ENCODE assay signal across 22 mouse cellular contexts in genomic region chr3:108102075-108102474, GRCm38 (mm10). TPM values are rescaled to one million over a fixed set of nuclear protein-coding genes. Genes with fewer than 3 reads are reported as not detected.
A peak's percentile ranks its signal among the peaks of the same experiment; 100 is the strongest.
DNase-seq lines count a peak whose midpoint lies in the region; ATAC-seq lines count a peak whose summit lies in the region.
"Had no signal": no experiment of that assay in that cellular context is flagged by ENCODE, and none has a peak within 500 bp of the region (broad histone marks: within the 10 kb centered on the region; RNA-seq: fewer than 3 reads in every experiment).

No protein-coding gene starts in this region.

- peaks cover 11% of the 10 kb centered on the region; the same call in 1 of the 2 replicates for H3K4me1 ChIP-seq in forebrain, embryonic 12.5 days
- no peaks in the 10 kb centered on the region for H3K4me1 ChIP-seq in forebrain, embryonic 10.5 days
- H3K4me1 ChIP-seq in intestine, embryonic 14.5 days (replicated peaks; ENCODE audit: control insufficient read depth, insufficient read depth, low read length) = no peaks in the 10 kb centered on the region
- no peaks in the 10 kb centered on the region for H3K4me1 ChIP-seq in intestine, embryonic 15.5 days (replicated peaks)
- peaks cover 79% of the 10 kb centered on the region for H3K4me1 ChIP-seq in liver, embryonic 15.5 days (replicated peaks)
- peaks cover 15% of the 10 kb centered on the region for H3K4me1 ChIP-seq in forebrain, embryonic 16.5 days (replicated peaks; ENCODE audit: control insufficient read depth, insufficient read depth, low read length)
- H3K4me1 ChIP-seq: embryonic facial prominence, embryonic 12.5 days had no signal

- peak overlapping the region; percentile 68 for H3K27ac ChIP-seq in forebrain, embryonic 12.5 days
- H3K27ac ChIP-seq in forebrain, embryonic 10.5 days = no peak overlapping the region
- no peak overlapping the region for H3K27ac ChIP-seq in intestine, embryonic 14.5 days (ENCODE audit: low read depth)
- no peak overlapping the region for H3K27ac ChIP-seq in intestine, embryonic 15.5 days
- 0 out of 2 replicates have a peak overlapping the region, but pooled peaks have one; percentile 6 for H3K27ac ChIP-seq in liver, embryonic 15.5 days (replicated peaks)
- H3K27ac ChIP-seq in forebrain, embryonic 16.5 days (ENCODE audit: low read length) = peak overlapping the region; percentile 25
- H3K27ac ChIP-seq: embryonic facial prominence, embryonic 12.5 days; heart, embryonic 15.5 days; hindbrain, embryonic 14.5 days had no signal

- no peaks in the 10 kb centered on the region for H3K27me3 ChIP-seq in forebrain, embryonic 12.5 days
- H3K27me3 ChIP-seq in forebrain, embryonic 10.5 days (ENCODE audit: poor library complexity, severe bottlenecking) = no peaks in the 10 kb centered on the region
- no peaks in the 10 kb centered on the region for H3K27me3 ChIP-seq in intestine, embryonic 14.5 days (replicated peaks; ENCODE audit: control insufficient read depth, insufficient read depth, low read length)
- no peaks in the 10 kb centered on the region for H3K27me3 ChIP-seq in intestine, embryonic 15.5 days (replicated peaks)
- no peaks in the 10 kb centered on the region for H3K27me3 ChIP-seq in liver, embryonic 15.5 days
- H3K27me3 ChIP-seq in forebrain, embryonic 16.5 days (replicated peaks; ENCODE audit: control insufficient read depth, insufficient read depth, low read length) = no peaks in the 10 kb centered on the region
- H3K27me3 ChIP-seq: embryonic facial prominence, embryonic 12.5 days; heart, embryonic 15.5 days had no signal

- 0 out of 2 replicates have a peak, but pooled peaks cover 2% of the 10 kb centered on the region for H3K36me3 ChIP-seq in forebrain, embryonic 12.5 days (replicated peaks)
- H3K36me3 ChIP-seq in forebrain, embryonic 10.5 days (replicated peaks) = peaks cover 14% of the 10 kb centered on the region
- peaks cover 24% of the 10 kb centered on the region for H3K36me3 ChIP-seq in intestine, embryonic 14.5 days (ENCODE audit: control insufficient read depth, insufficient read depth, low read length)
- peaks cover 3% of the 10 kb centered on the region; the same call in 1 of the 2 replicates for H3K36me3 ChIP-seq in intestine, embryonic 15.5 days
- peaks cover 34% of the 10 kb centered on the region for H3K36me3 ChIP-seq in liver, embryonic 15.5 days (replicated peaks)
- H3K36me3 ChIP-seq in forebrain, embryonic 16.5 days (ENCODE audit: control insufficient read depth, insufficient read depth) = peaks cover 4% of the 10 kb centered on the region; the same call in 1 of the 2 replicates

- WGBS in forebrain, embryonic 12.5 days = 81% methylated on average over 6 of the region's 6 CpGs
- 94% methylated on average over 6 of the region's 6 CpGs for WGBS in forebrain, embryonic 10.5 days
- WGBS in intestine, embryonic 14.5 days = 87% methylated on average over 6 of the region's 6 CpGs
- 86% methylated on average over 6 of the region's 6 CpGs for WGBS in intestine, embryonic 15.5 days
- WGBS in liver, embryonic 15.5 days (ENCODE audit: insufficient replicate concordance) = 87% methylated on average over 6 of the region's 6 CpGs
- WGBS in forebrain, embryonic 16.5 days = 37% methylated on average over 6 of the region's 6 CpGs

- H3K9ac ChIP-seq in forebrain, embryonic 12.5 days = no peak overlapping the region
- H3K9ac ChIP-seq in intestine, embryonic 14.5 days (ENCODE audit: low read length) = no peak overlapping the region
- no peak overlapping the region for H3K9ac ChIP-seq in intestine, embryonic 15.5 days
- no peak overlapping the region for H3K9ac ChIP-seq in liver, embryonic 15.5 days
- H3K9ac ChIP-seq in forebrain, embryonic 16.5 days (replicated peaks; ENCODE audit: low read depth, low read length) = no peak overlapping the region
- H3K9ac ChIP-seq: embryonic facial prominence, embryonic 12.5 days; heart, embryonic 15.5 days; hindbrain, embryonic 14.5 days had no signal

- no peak overlapping the region for H3K4me2 ChIP-seq in forebrain, embryonic 12.5 days
- H3K4me2 ChIP-seq in intestine, embryonic 14.5 days (ENCODE audit: low read length) = no peak overlapping the region
- no peak overlapping the region for H3K4me2 ChIP-seq in intestine, embryonic 15.5 days (replicated peaks)
- no peak overlapping the region for H3K4me2 ChIP-seq in liver, embryonic 15.5 days
- no peak overlapping the region for H3K4me2 ChIP-seq in forebrain, embryonic 16.5 days (ENCODE audit: low read length)
- H3K4me2 ChIP-seq: embryonic facial prominence, embryonic 12.5 days; heart, embryonic 11.5 days; heart, embryonic 15.5 days; hindbrain, embryonic 14.5 days had no signal

- H3K4me3 ChIP-seq in forebrain, embryonic 12.5 days (replicated peaks) = no peak overlapping the region
- H3K4me3 ChIP-seq in forebrain, embryonic 10.5 days = no peak overlapping the region
- H3K4me3 ChIP-seq in intestine, embryonic 14.5 days (ENCODE audit: low read depth, low read length) = no peak overlapping the region
- no peak overlapping the region for H3K4me3 ChIP-seq in intestine, embryonic 15.5 days (replicated peaks)
- H3K4me3 ChIP-seq in liver, embryonic 15.5 days (replicated peaks) = no peak overlapping the region
- no peak overlapping the region for H3K4me3 ChIP-seq in forebrain, embryonic 16.5 days (replicated peaks; ENCODE audit: low read length)
- H3K4me3 ChIP-seq: embryonic facial prominence, embryonic 12.5 days; heart, embryonic 15.5 days had no signal

- ATAC-seq in forebrain, embryonic 12.5 days (ENCODE audit: low FRiP score) = no peak
- no peak for ATAC-seq in intestine, embryonic 14.5 days (replicated peaks; ENCODE audit: low FRiP score, low TSS enrichment, low read depth)
- ATAC-seq in intestine, embryonic 15.5 days = no peak
- no peak for ATAC-seq in liver, embryonic 15.5 days (ENCODE audit: insufficient read depth)
- ATAC-seq in forebrain, embryonic 16.5 days = peak; percentile 27; the same call in 1 of the 2 replicates
- ATAC-seq: CD4-positive, CD25-positive, alpha-beta regulatory T cell, adult 4 months had no signal

- no peak for DNase-seq in forebrain, embryonic 10.5 days (ENCODE audit: extremely low spot score, low spot score)
- peak; percentile 21 for DNase-seq in intestine, embryonic 14.5 days (ENCODE audit: low spot score)
- no peak for DNase-seq in liver
- DNase-seq in cerebellum, adult 18-20 months = no peak
- DNase-seq: adrenal gland, postnatal 10 days; B cell, adult 2 months; cerebellum, adult 11 months; cerebellum, adult 9-10 months; cerebellum, postnatal 25 days; gastrocnemius, postnatal 36 days; heart, adult 11 months; heart, postnatal 14 days had no signal

- H3K9me3 ChIP-seq in forebrain, embryonic 12.5 days = no peaks in the 10 kb centered on the region
- no peaks in the 10 kb centered on the region for H3K9me3 ChIP-seq in forebrain, embryonic 10.5 days
- no peaks in the 10 kb centered on the region for H3K9me3 ChIP-seq in intestine, embryonic 14.5 days (ENCODE audit: control insufficient read depth, low read length)
- H3K9me3 ChIP-seq in intestine, embryonic 15.5 days = no peaks in the 10 kb centered on the region
- no peaks in the 10 kb centered on the region for H3K9me3 ChIP-seq in liver, embryonic 15.5 days (replicated peaks)
- H3K9me3 ChIP-seq in forebrain, embryonic 16.5 days (ENCODE audit: control insufficient read depth, low read length) = no peaks in the 10 kb centered on the region
- H3K9me3 ChIP-seq: embryonic facial prominence, embryonic 12.5 days; G1E; heart, embryonic 15.5 days had no signal

RNA-seq across cellular contexts. Expression of gene Gnat2, which starts 9.5 kb away (rescaled TPM):
- 0.44 and 0.86 TPM in 2 replicates for polyA plus RNA-seq in forebrain, embryonic 12.5 days (2016; fragmentation: Nextera tagmentation; extraction: Ambion mirVana)
- 0.96 and 1.4 TPM in 2 replicates for polyA plus RNA-seq in forebrain, embryonic 10.5 days (2016; fragmentation: Nextera tagmentation; extraction: Ambion mirVana)
- 0.93 and 1.6 TPM in 2 replicates for polyA plus RNA-seq in intestine, embryonic 14.5 days (2014; fragmentation: Nextera tagmentation; extraction: Ambion mirVana)
- polyA plus RNA-seq in intestine, embryonic 15.5 days (2015; fragmentation: Nextera tagmentation; extraction: Ambion mirVana) = 1.9 and 2.8 TPM in 2 replicates
- 2.7 and 3.8 TPM in 2 replicates for polyA plus RNA-seq in liver, embryonic 15.5 days (2015; fragmentation: Nextera tagmentation; extraction: Ambion mirVana)
- polyA plus RNA-seq in forebrain, embryonic 16.5 days (2015; fragmentation: Nextera tagmentation; extraction: Ambion mirVana) = 0.13 and 0.31 TPM in 2 replicates
- polyA plus RNA-seq: CD4-positive, CD25-positive, alpha-beta regulatory T cell, adult 4 months had no signal

RNA-seq across cellular contexts. Expression of gene Ampd2, which starts 15.6 kb away (rescaled TPM):
- 47.3 and 50.5 TPM in 2 replicates for polyA plus RNA-seq in forebrain, embryonic 12.5 days (2016; fragmentation: Nextera tagmentation; extraction: Ambion mirVana)
- polyA plus RNA-seq in forebrain, embryonic 10.5 days (2016; fragmentation: Nextera tagmentation; extraction: Ambion mirVana) = 69.3 and 71.4 TPM in 2 replicates
- 38.6 and 42.2 TPM in 2 replicates for polyA plus RNA-seq in intestine, embryonic 14.5 days (2014; fragmentation: Nextera tagmentation; extraction: Ambion mirVana)
- 49.9 and 53.6 TPM in 2 replicates for polyA plus RNA-seq in intestine, embryonic 15.5 days (2015; fragmentation: Nextera tagmentation; extraction: Ambion mirVana)
- 63.7 and 76.6 TPM in 2 replicates for polyA plus RNA-seq in liver, embryonic 15.5 days (2015; fragmentation: Nextera tagmentation; extraction: Ambion mirVana)
- 55.7 and 64.3 TPM in 2 replicates for polyA plus RNA-seq in forebrain, embryonic 16.5 days (2015; fragmentation: Nextera tagmentation; extraction: Ambion mirVana)

RNA-seq across cellular contexts. Expression of gene Gnai3, which starts 43.9 kb away (rescaled TPM):
- polyA plus RNA-seq in forebrain, embryonic 12.5 days (2016; fragmentation: Nextera tagmentation; extraction: Ambion mirVana) = 198 and 205 TPM in 2 replicates
- 202 and 207 TPM in 2 replicates for polyA plus RNA-seq in forebrain, embryonic 10.5 days (2016; fragmentation: Nextera tagmentation; extraction: Ambion mirVana)
- polyA plus RNA-seq in intestine, embryonic 14.5 days (2014; fragmentation: Nextera tagmentation; extraction: Ambion mirVana) = 171 and 182 TPM in 2 replicates
- polyA plus RNA-seq in intestine, embryonic 15.5 days (2015; fragmentation: Nextera tagmentation; extraction: Ambion mirVana) = 165 and 183 TPM in 2 replicates
- 63.4 and 66.5 TPM in 2 replicates for polyA plus RNA-seq in liver, embryonic 15.5 days (2015; fragmentation: Nextera tagmentation; extraction: Ambion mirVana)
- polyA plus RNA-seq in forebrain, embryonic 16.5 days (2015; fragmentation: Nextera tagmentation; extraction: Ambion mirVana) = 155 and 191 TPM in 2 replicates

RNA-seq across cellular contexts. Expression of gene Gpr61, which starts 52.6 kb away (rescaled TPM):
- 0.44 and 0.63 TPM in 2 replicates for polyA plus RNA-seq in forebrain, embryonic 12.5 days (2016; fragmentation: Nextera tagmentation; extraction: Ambion mirVana)
- polyA plus RNA-seq in forebrain, embryonic 10.5 days (2016; fragmentation: Nextera tagmentation; extraction: Ambion mirVana) = 0.15 and 0.21 TPM in 2 replicates
- polyA plus RNA-seq in intestine, embryonic 14.5 days (2014; fragmentation: Nextera tagmentation; extraction: Ambion mirVana) = 0.04 and 0.26 TPM in 2 replicates
- polyA plus RNA-seq in intestine, embryonic 15.5 days (2015; fragmentation: Nextera tagmentation; extraction: Ambion mirVana) = 0.15 and 0.21 TPM in 2 replicates
- 0.02 TPM in 1 of 2 replicates, not detected in the other for polyA plus RNA-seq in liver, embryonic 15.5 days (2015; fragmentation: Nextera tagmentation; extraction: Ambion mirVana)
- polyA plus RNA-seq in forebrain, embryonic 16.5 days (2015; fragmentation: Nextera tagmentation; extraction: Ambion mirVana) = 2.4 and 4.3 TPM in 2 replicates
- polyA plus RNA-seq: G1E had no signal

RNA-seq across cellular contexts. Expression of gene Gstm4, which starts 57.4 kb away (rescaled TPM):
- polyA plus RNA-seq in forebrain, embryonic 12.5 days (2016; fragmentation: Nextera tagmentation; extraction: Ambion mirVana) = 11.3 and 12.2 TPM in 2 replicates
- 14.2 and 15.0 TPM in 2 replicates for polyA plus RNA-seq in forebrain, embryonic 10.5 days (2016; fragmentation: Nextera tagmentation; extraction: Ambion mirVana)
- 20.4 and 20.6 TPM in 2 replicates for polyA plus RNA-seq in intestine, embryonic 14.5 days (2014; fragmentation: Nextera tagmentation; extraction: Ambion mirVana)
- polyA plus RNA-seq in intestine, embryonic 15.5 days (2015; fragmentation: Nextera tagmentation; extraction: Ambion mirVana) = 33.0 and 33.9 TPM in 2 replicates
- polyA plus RNA-seq in liver, embryonic 15.5 days (2015; fragmentation: Nextera tagmentation; extraction: Ambion mirVana) = 18.5 and 19.1 TPM in 2 replicates
- polyA plus RNA-seq in forebrain, embryonic 16.5 days (2015; fragmentation: Nextera tagmentation; extraction: Ambion mirVana) = 15.2 and 15.9 TPM in 2 replicates
- polyA plus RNA-seq: G1E had no signal

Comparison
In these comparisons a context has a peak if more than half of its experiments do, and no peak if none do; other contexts are left out.
1. H3K27ac ChIP-seq: peak in forebrain, embryonic 12.5 days (single experiment), liver, embryonic 15.5 days (single experiment) and forebrain, embryonic 16.5 days (single experiment); none in forebrain, embryonic 10.5 days (single experiment), intestine, embryonic 14.5 days (single experiment) and intestine, embryonic 15.5 days (single experiment).